Mouse (Mus musculus): ENCODE results near the gene Slc5a5.

Gene Slc5a5

DNA sequence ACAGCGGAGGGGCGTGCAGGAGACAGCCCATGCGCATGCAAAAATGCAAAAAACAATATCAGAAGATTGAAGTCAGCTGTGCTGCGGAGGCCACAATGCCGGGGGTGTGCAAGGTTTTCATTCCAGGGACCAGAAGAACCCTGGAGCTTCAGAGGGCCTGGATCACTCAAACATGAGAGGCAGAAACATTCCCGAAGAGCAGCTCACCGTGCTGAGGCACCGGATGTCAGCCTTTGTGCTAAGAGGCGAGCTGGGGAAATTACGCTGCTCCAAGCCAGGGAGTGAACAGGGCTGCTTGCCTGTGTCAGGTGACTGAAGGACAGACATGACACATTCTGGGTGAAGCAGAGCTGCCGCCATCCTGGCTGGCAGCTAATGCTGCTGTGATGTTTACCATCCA, 12.0 kb downstream of the Slc5a5 start:
- peak; percentile 67 for DNase-seq (ENCODE audit: low read depth, low spot score)

DNA sequence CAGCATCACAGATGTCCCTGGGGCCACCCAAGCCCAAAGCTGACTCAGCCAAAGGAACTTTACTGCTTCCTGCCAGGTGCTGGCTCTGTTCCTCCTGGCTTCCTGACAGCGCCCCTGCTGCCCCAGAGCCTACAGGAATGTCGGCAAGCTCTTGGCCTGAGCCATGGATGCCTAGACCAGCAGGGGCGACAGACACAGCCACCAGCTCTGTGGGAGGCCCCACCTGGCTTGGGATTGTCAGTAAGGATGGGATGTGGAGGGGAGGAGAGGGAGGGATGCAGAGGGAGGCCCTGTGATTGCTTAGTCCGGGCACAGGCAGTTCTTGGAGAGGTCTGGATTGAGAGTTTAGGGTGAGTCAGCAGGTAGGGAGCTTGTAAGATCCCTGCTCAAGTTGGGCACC, 12.4 kb downstream of the Slc5a5 start:
- peak; percentile 80 for DNase-seq (ENCODE audit: low read depth, low spot score)

DNA sequence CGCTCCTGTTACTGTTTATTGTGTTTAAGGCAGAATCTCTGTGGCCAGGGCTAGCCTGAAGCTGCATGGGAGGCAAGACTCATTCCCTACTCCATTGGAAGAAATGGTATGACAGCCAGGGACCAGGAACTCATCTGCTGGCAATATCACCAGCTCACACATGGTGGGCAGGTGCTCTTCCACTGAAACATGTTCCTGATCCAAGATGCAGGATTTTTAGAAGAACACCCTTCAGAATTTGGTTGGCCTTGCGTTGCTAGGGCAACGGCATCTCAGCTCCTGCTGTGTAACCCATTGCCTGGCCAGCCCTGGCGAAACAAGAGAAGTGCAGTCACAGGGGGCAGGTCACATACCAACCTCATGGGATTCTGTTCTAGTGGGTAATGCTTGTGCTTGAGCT, 13.1 kb downstream of the Slc5a5 start:
- DNase-seq (ENCODE audit: low read depth, low spot score) = peak; percentile 65

DNA sequence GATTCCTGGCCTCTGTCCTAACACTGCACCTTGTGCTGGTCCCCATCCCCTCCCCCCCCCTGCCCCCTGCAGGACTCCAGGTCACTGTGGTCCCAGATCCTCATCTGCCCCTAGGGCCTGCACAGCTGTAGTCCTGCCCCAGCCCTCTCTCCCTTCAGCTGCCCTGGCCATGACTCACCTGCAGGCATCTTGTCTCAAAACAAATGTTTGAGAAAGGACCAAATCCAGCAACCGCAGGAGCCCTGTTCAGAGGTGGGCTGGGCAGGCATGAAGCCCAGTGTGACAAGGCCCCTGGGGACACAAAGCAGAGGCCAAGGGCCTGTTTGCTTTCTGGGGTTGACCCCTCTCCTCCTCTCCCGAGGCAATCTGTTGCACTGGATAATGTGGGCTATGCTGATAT, 14.4 kb downstream of the Slc5a5 start:
- DNase-seq (ENCODE audit: low read depth, low spot score) = no peak

DNA sequence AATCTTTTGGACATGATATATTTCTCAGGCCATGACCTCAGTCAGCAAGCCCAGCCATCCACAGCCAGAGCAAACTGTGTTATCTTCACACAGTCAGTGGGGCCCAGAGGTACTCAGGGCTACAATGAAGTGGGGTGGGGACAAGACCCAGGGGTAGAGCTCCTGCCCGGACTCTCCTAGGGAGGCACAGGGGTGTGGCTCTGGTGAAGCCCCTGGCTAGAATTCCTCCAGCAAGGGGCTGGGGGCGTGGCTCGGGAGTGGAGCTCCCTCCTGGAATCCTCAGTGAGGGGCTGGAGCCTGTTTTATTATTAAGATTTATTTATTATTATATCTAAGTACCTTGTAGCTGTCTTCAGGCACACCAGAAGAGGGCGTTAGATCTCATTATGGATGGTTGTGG, 16.2 kb downstream of the Slc5a5 start:
- DNase-seq (ENCODE audit: low read depth, low spot score) = peak; percentile 69

DNA sequence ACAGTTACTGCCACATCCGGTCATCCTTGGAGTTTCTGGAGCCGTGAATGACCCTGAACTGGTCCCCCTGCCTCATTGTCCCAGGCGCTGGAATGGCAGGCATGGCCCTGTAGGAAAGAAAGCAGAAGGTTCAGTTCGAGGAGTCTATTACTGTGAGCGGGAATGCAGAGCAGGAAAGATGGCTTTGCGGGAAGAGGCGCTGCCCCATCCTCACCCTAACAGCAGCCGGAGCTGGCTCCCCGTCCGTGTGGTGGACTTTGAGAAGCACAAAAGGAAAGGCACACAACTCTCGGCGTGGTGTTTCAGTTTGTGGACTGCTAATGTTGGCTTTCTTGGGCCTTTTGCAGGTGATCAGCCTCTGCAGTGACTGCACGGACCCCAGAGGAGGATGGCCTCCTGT, 18.1 kb downstream of the Slc5a5 start:
- DNase-seq (ENCODE audit: low read depth, low spot score) = no peak

DNA sequence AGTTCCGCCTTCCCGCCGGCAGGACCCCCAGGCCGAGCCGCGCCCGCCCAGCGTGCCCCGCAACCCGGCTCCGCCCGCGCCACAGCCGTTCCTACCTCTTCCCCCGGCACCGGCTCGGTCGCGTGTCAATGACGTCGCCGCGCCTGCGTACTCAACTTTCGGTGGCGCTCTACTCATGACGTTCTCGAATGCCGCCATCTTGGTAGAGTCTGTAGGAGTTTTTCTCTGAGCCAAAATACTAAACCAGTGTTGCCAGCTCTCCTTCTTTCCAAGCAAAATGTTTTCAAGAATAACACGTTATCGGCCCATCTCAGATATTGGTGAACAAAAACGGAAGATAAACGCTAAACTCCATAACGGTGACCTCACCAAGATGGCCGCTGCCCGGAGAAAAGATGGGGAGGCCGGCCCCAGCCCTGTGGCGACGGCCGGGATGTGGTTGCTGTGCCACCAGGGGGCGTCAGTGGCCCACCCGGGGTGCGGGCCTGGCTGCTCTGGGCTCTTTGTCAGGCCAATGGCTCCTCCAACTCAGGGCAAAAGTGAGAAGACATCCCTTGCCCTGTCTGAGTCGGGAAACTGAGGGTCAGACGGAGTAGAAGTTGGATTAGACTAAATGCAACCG, 19.1 kb downstream of the Slc5a5 start, which contains the start of gene Ccdc124:
Ccdc124 (minus strand) TSS at position 572 of the 622 bp plus-strand sequence.
- DNase-seq (ENCODE audit: low read depth, low spot score) = peak; percentile 94

DNA sequence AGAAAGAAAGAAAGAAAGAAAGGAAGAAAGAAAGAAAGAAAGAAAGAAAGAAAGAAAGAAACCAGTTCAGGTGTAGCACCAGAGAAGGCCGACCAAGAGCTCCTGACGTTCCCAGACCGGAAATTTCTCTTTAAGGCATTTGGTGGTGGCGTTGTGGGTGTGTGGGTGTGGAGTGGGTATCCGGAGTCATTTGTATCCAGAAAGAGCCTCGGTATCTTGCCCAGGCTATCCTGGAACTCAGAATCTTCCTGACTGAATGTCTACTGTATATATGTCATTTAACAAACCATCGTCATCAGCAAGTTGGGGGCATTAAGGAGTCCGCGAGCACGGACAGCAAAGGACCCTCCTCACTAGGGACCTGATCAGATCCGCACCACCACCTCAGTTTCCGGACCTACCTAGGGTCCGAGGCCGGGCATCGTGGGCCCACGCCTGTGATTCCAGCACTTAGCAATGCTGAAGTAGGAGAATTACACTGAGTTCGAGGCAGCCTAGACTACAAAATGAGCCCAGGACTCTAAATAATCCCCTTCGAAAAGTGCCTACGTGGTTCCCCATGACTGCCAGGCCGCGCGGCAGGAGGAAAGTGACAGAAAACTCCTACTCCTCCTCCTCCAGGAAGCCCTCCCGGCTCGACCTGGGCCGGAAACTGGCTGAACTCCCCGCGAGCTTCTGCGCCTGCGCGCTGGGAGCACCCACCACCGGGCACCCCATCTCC, 19.8 kb downstream of the Slc5a5 start:
- DNase-seq (ENCODE audit: low read depth, low spot score) = no peak

DNA sequence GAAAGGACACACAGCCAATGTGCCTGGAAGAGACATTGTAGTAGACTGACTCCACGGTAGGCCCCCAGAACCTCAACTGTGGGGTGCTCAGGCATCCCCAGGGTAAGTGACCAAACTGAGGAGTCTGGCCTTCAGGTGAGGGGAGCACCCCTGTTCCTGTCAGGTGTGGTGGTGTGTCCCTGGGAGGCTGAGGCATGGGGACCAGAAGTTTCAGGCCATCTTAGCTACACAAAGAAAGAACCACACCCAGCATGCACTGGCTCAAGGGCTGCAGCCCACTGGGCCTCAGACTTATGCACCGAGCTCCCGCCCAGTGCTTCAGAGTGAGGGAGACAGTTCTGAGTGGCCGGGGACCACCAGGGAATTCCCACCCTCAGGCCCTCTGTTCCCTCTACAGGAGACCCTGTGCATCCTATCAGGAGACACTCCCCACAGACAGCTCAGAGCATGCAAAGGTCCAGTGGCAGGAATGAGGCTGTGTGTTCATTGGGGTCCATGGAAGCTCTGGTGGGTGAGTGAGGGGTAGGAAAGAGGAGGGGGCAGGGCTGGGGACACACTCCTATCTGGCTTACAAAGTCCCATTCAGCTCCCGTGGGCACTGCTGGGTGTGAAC, 21.3 kb downstream of the Slc5a5 start:
- DNase-seq (ENCODE audit: low read depth, low spot score) = no peak

DNA sequence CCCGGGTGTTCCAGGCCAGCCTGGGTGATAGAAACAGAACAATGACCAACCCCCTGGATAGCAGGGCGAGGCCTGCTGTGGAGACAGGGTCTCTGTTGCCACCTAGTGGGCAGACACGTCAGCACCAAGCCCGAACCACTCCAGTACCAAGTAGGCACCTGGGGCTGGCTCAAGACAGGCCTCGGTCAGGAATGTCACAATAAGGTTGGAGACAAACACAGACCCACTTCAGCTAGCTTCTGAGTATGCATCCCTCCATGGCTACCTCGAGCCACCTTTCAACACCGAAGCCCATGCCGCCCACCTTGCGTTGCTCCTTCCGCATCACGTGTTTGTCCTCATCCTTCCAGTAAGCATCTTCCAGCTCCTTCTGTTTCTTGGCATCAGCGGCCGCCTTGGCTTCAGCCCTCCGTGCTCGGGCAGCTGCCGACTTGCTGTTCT, 22.9 kb downstream of the Slc5a5 start:
- peak; percentile 85 for DNase-seq (ENCODE audit: low read depth, low spot score)

DNA sequence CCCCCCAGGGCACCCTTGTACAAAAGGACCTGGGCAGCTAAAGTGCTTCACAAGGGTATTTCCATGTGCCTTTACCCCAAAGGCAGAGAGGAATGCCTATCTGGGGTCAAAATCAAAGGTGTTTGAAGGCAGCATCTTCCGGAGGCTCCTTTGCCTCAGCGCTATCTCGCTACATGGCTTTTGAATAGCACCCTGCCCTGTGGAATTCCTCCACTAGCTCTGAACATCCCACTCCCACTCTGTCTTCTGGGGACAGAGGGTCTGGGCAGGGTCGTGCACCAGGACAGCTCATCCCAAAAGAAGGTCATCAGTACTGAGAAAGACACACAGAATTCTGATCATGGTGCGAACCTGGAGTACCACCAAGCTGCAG, 23.4 kb downstream of the Slc5a5 start:
- no peak for DNase-seq (ENCODE audit: low read depth, low spot score)

DNA sequence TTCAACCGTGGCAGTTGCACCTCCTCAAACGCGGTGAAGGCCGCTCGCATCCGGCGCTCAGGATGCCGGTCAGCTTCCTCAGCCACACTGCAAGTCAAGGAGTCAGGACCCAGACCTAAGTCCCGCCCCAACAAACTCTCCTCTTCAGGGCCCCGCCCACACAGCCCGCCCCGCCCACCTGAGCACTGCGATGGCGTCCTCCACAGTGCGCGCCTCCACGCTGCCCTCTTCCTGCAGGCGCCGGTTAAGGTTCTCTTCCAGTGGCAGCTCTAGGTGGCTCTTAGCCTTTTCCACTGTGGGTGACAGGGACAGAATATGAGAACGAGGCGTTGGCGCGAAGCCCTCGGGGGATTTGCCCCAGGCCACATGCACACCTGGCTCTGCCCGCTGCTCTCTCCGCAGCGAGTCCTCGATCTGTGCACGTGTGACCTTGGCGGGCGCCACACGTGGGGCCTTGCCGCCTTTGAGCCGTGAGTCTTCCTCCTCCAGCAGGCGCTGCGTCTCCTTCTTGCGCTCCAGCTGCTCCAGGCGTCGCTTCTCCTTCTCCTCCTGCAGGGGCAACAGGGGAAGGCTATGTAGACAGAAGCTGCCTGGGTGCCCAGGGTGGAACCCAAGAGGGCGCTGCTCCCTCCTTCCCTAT, 23.9 kb downstream of the Slc5a5 start:
- peak; percentile 92 for DNase-seq (ENCODE audit: low read depth, low spot score)

DNA sequence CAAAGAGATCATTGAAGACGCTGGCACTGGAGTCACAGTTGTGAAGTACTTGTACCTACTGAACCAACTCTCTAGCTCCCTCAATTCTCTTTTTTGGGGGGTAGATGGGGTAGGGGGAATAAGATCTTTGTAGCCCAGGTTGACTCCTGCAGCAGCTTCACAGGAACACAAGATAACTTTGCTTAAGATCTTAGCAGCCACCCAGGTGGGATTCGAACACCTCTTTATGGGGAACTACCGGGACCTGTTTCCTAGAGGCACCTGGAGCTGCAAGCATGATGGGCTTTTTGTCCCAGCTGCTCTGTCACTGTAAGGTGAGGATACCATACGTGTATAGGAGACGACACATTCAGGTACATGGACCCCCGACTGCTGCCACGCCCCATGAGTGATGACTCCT, 26.0 kb downstream of the Slc5a5 start:
- no peak for DNase-seq (ENCODE audit: low read depth, low spot score)

DNA sequence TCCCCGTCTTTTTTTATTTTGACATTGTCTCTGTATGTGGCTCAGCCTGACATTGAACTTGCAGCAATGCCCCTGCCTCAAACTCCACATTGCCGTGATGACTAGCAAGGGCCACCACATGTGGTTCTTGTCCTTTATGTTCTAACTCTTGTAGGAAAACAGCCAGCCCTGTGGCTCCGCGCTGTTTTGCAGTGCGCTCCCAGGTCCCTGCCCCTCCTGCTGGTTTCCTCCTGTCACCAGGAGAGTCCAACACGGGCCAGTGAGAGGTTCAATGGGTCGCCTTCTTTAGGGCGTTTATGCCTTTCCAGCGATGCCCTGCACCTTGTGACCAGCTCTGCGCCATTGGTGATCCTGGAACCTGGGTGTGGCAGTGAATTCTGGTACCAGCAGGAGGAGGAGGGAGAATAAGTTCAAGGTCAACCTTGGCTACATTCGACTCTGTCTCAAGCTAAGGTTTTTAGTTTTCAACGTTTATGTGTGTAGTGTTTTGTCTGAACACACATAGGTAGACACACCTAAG, 26.5 kb downstream of the Slc5a5 start:
- DNase-seq (ENCODE audit: low read depth, low spot score) = peak; percentile 65

DNA sequence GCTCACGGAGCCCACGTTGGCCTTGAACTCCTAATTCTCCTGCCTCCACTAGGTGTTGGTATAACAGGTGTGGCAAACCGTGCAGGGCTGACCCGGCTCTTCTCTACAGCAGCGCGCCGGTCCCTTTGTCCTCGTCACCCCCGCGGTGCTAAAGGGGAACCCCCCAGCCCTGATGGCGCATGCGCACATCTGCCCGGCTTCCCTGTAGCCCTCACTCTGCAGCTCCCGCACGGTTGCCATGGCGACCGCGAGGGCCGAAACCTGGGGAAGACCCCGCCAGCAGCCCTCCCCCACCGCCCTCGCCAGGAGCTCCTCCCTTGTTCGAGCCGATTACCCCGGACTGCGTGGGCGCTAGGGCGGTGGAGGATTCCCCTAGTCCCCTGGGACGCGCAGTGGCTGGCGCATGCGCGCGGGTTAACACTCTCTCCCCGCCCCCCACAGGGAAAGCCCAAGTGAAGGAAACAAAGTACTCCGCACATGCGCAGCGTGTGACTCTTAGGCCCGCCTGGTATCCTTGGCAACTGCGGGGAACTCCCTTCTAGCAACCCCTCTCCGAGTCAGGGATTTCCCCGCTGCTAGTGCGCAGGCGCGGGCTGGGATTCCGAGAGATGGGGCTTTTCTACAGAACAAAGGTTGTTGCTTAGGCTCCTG, 27.1 kb downstream of the Slc5a5 start:
- peak; percentile 100 for DNase-seq (ENCODE audit: low read depth, low spot score)

DNA sequence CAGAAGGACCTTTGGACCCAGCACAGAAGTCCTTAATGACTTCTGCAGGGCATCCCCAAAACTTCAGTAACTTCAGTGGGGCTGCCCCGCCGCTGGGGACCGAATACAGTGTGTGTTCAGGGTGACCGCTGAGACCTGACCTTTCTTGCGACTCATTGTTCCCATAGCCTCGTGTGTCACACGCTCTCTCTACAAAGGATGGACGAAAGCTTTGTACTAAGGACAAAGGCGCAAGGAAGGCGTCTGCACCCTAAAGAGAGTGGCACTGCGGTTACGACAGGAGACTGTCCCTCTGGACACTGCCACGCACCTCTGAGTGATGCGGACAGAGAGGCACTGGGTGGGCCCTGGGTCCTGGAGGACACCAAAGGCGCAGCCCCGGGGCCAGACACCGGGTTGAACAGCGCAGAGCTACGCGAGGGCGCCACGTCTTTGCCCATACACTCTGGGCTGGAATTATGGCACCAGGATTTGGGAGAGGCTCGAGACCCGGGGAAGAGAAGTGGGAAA, 27.8 kb downstream of the Slc5a5 start:
- no peak for DNase-seq (ENCODE audit: low read depth, low spot score)

DNA sequence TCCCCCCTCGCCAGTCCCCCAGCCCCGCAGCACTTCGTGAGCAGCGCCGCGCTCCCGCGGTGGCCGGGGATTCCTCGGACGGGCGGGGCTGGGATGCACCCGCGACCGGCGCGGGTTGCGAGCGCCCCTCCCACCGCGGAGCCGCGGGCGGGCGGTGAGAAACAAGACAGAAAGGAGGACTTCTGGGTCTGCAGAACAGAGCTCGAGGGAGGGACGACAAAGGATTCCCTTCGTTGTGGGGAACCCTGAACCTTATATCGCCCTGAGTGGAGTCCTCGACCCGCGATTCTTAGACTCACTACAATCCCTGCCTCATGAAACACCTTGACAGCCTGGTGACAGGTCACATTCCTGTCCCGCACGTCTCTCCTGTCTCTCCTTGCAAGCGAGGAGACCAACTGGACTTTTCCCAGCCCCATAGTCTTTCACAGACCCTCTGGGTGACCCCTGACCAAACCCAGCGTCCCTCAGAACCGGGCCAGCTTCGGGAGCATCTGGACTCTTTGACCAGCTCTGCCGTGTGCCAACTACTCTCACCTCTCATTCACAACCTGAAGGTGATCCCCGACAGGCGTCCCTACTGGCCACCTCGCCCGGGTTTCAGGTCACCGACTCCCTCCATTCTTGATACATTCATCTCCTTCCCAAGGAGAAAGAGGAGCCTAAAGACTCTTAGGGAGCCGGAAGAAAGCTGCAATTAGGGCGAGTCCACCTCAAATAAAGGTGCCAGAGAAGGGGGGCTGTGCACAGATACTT, 28.4 kb downstream of the Slc5a5 start:
- no peak for DNase-seq (ENCODE audit: low read depth, low spot score)

DNA sequence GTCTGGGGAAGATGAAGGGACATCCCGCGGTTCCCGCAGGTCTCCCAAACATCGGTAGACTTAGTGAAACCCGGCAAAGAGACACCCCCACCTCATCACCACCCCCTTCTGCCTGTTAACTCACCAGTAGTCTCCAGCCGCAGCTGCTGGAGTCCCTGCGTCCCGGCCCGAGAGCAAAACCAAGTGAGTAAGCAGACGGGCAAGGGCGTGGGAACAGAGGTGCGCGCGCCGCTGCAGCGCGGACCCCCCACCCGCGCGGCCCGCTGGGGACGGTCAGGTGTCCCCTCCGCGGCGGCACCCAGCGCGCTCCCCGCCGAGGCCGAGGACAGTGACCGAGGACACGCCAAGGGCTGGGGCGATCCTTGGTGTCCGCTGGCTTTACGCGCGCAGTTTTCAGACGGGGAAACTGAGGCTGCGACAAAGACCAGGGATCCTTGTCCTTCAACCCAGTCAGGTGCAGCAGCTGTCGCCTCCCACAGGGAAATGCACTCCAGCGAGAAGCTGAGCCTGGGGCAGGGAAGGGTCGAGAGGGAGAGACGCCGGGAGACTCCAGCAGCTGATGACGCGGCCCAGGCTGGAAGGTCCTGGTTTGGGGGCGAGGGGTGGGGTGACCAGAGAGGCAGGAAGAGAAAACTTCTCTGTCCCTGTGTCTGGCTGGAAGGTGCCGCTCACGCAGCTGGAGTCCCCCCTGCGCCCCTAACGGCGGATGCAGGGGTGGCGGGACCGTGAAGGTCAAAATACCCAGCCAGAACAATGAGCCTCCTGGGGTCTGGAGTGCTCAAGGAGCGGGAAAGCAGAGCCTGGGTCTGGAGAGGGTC, 29.5 kb downstream of the Slc5a5 start, which contains the start of gene Kcnn1:
Kcnn1 (minus strand) TSS at position 435 of the 818 bp plus-strand sequence.
- DNase-seq (ENCODE audit: low read depth, low spot score) = peak; percentile 53

DNA sequence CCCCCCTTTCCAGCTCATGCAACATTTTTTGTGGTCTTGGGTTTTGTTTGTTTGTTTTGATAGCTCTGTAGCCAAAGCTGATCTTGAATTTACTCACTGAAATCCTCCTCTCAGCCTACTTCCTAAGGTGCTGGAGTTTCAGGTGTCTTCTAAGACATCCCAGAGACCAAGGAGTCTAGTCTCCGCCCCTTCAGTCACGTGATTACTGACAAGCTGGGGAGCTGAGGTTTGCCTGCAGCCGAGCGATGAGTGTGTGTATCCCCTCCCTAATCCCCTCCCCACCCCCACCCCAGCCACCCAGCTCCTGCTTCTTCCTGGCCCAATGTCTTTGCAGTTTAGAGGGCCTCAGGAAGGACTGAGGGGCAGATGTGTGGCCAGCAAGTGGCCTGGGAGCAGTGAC, 35.0 kb downstream of the Slc5a5 start:
- DNase-seq (ENCODE audit: low read depth, low spot score) = peak; percentile 63

All from R1 (cell line).